Mouse (Mus musculus): Measurements from ENCODE around the gene Gm49405.
"Not testable (repeated sequence)": the region's sequence is repeated elsewhere in the genome, so short reads cannot be mapped to it uniquely, and the experiment has no call there.

Gm49405 gene

GRCm38 (mm10) chr19:4000119-4000900 is at the start of gene Gm49405, which contains the start of gene Nudt8:
Gene Gm49405, plus strand, starts transcription at chr19:4000626.
Gene Nudt8, plus strand, starts transcription at chr19:4000580.
- DNase-seq (ENCODE audit: low spot score), result peak; percentile 99

GRCm38 (mm10) chr19:3951461-3951860 is 49.0 kb upstream of the Gm49405 start:
- DNase-seq (ENCODE audit: low spot score), result no peak

- DNase-seq (ENCODE audit: low spot score), result no peak
Measured at GRCm38 (mm10) chr19:3952099-3952498, 48.3 kb upstream of the Gm49405 start.

- DNase-seq (ENCODE audit: low spot score), result no peak
Measured at GRCm38 (mm10) chr19:3955033-3955432, 45.4 kb upstream of the Gm49405 start.

GRCm38 (mm10) chr19:3955804-3956203 is 44.6 kb upstream of the Gm49405 start:
- no peak for DNase-seq (ENCODE audit: low spot score)

GRCm38 (mm10) chr19:3957296-3958036 is 43.0 kb upstream of the Gm49405 start:
- DNase-seq (ENCODE audit: low spot score), result not testable (repeated sequence)

- DNase-seq (ENCODE audit: low spot score), result no peak
Measured at GRCm38 (mm10) chr19:3958470-3958869, 42.0 kb upstream of the Gm49405 start, which contains the start of gene Aldh3b3. Gene Aldh3b3, plus strand, starts transcription at chr19:3958645.

GRCm38 (mm10) chr19:3959030-3959429 is 41.4 kb upstream of the Gm49405 start:
- DNase-seq (ENCODE audit: low spot score), result no peak

GRCm38 (mm10) chr19:3960211-3960610 is 40.2 kb upstream of the Gm49405 start:
- DNase-seq (ENCODE audit: low spot score), result no peak

GRCm38 (mm10) chr19:3961805-3962204 is 38.6 kb upstream of the Gm49405 start:
- not testable (repeated sequence) for DNase-seq (ENCODE audit: low spot score)

- no peak for DNase-seq (ENCODE audit: low spot score)
Measured at GRCm38 (mm10) chr19:3962469-3962868, 38.0 kb upstream of the Gm49405 start.

- DNase-seq (ENCODE audit: low spot score), result no peak
Measured at GRCm38 (mm10) chr19:3964030-3964429, 36.4 kb upstream of the Gm49405 start.

GRCm38 (mm10) chr19:3966330-3967075 is 33.9 kb upstream of the Gm49405 start:
- no peak for DNase-seq (ENCODE audit: low spot score)

GRCm38 (mm10) chr19:3967258-3967657 is 33.2 kb upstream of the Gm49405 start:
- no peak for DNase-seq (ENCODE audit: low spot score)

- DNase-seq (ENCODE audit: low spot score), result no peak
Measured at GRCm38 (mm10) chr19:3972229-3972628, 28.2 kb upstream of the Gm49405 start, which contains the start of gene Aldh3b2. Gene Aldh3b2, plus strand, starts transcription at chr19:3972328.

- DNase-seq (ENCODE audit: low spot score), result not testable (repeated sequence)
Measured at GRCm38 (mm10) chr19:3974608-3975007, 25.8 kb upstream of the Gm49405 start.

GRCm38 (mm10) chr19:3975866-3976265 is 24.6 kb upstream of the Gm49405 start:
- no peak for DNase-seq (ENCODE audit: low spot score)

- DNase-seq (ENCODE audit: low spot score), result peak; percentile 94
Measured at GRCm38 (mm10) chr19:3980309-3980708, 20.1 kb upstream of the Gm49405 start.

- no peak for DNase-seq (ENCODE audit: low spot score)
Measured at GRCm38 (mm10) chr19:3980917-3981316, 19.5 kb upstream of the Gm49405 start.

GRCm38 (mm10) chr19:3983527-3984200 is 16.8 kb upstream of the Gm49405 start:
- DNase-seq (ENCODE audit: low spot score), result peak; percentile 54

GRCm38 (mm10) chr19:3985261-3985681 is 15.2 kb upstream of the Gm49405 start:
- DNase-seq (ENCODE audit: low spot score), result peak; percentile 68

GRCm38 (mm10) chr19:3986334-3986733 is 14.1 kb upstream of the Gm49405 start, which contains the start of gene Acy3:
Gene Acy3, plus strand, starts transcription at chr19:3986570.
- DNase-seq (ENCODE audit: low spot score), result peak; percentile 70
